Mouse (Mus musculus) heart, postnatal 0 days (tissue): ENCODE data around the gene Zfp592.

Source experiments
- CTCF ChIP-seq: IDR thresholded peaks from 2 replicates; pipeline ENCODE4 v1.5.1; 2016; ENCODE audit warnings: antibody characterized with exemption, control low read depth, low read depth
- EP300 ChIP-seq: IDR thresholded peaks from 2 replicates; pipeline ENCODE4 v1.6.1; 2016; ENCODE audit warnings: antibody characterized with exemption, low read depth

GRCm38 (mm10) chr7:81049966-81050365, 56.5 kb downstream of the Zfp592 start:
- TF ChIP-seq CTCF (no peak), EP300 (no peak)
